Comparison of ENCODE assay signal across 22 mouse cellular contexts in the genomic region with DNA sequence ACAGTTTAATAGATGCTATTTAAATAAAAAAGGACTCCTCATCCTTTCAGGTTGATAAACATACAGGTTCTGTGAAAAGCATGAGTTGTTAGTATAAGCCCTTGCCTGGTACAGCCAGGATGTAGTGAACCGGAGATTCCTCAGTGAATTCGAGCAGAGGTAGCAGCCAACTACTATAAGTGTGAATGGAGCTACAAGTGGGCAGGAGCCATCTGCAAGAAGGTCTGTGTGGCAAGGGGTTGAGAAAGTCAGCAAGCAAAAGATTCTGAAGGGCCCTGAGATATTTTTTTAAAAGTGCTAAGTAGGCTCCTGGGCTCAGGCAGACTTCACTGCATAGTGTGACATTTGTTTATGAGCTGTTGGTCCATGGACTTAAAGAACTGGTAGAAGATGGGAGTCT.
DNase-seq lines count a peak whose midpoint lies in the region; ATAC-seq and TF ChIP-seq lines count a peak whose summit lies in the region.
"Had no signal": no experiment of that assay in that cellular context is flagged by ENCODE, and none has a peak within 500 bp of the region (broad histone marks: within the 10 kb centered on the region; RNA-seq: fewer than 3 reads in every experiment).

No protein-coding gene starts in this region.

- no peak overlapping the region for H3K27ac ChIP-seq in heart, embryonic 12.5 days (ENCODE audit: poor library complexity, severe bottlenecking)
- peak overlapping the region; percentile 96 for H3K27ac ChIP-seq in MEL (ENCODE audit: control insufficient read depth, low read depth, low read length)
- peak overlapping the region; percentile 95 for H3K27ac ChIP-seq in liver, embryonic 16.5 days (ENCODE audit: low read length)
- H3K27ac ChIP-seq in left cerebral cortex, adult 2 months, result no peak overlapping the region
- H3K27ac ChIP-seq: forebrain, embryonic 12.5 days; hindbrain, embryonic 12.5 days; kidney, embryonic 15.5 days; limb, embryonic 12.5 days had no signal

- TF ChIP-seq POLR2A in MEL (IDR thresholded peaks at IDR 0.05; ENCODE audit: control insufficient read depth in 1 of 2, insufficient read depth in 1 of 2, low read depth in 1 of 2, low read length in 2 of 2, poor library complexity in 1 of 2), result no peak

- intact Hi-C loops in left cerebral cortex, adult 2 months (cut with DNase I), result no loop called here

- no peak for ATAC-seq in heart, embryonic 12.5 days (ENCODE audit: insufficient number of reproducible peaks, low FRiP score)
- ATAC-seq in liver, embryonic 16.5 days (ENCODE audit: low read depth), result no peak

- no peak overlapping the region for H3K4me3 ChIP-seq in heart, embryonic 12.5 days
- H3K4me3 ChIP-seq in MEL (ENCODE audit: control insufficient read depth in 1 of 2, insufficient read depth in 1 of 2, low read depth in 2 of 2, low read length in 2 of 2), result no peak overlapping the region
- peak overlapping the region; percentile 18 for H3K4me3 ChIP-seq in liver, embryonic 16.5 days (ENCODE audit: low read depth, low read length)
- no peak overlapping the region for H3K4me3 ChIP-seq in left cerebral cortex, adult 2 months
- H3K4me3 ChIP-seq: forebrain, embryonic 12.5 days; hindbrain, embryonic 12.5 days; kidney, embryonic 15.5 days; limb, embryonic 12.5 days; megakaryocyte, embryonic 14.5 days had no signal

- H3K79me2 ChIP-seq in MEL (ENCODE audit: control insufficient read depth, insufficient read depth, low read length, poor library complexity), result no peaks in the 10 kb centered on the region

- 86% methylated on average over 2 of the region's 2 CpGs for WGBS in heart, embryonic 12.5 days
- 80% methylated on average over 2 of the region's 2 CpGs for WGBS in liver, embryonic 16.5 days (ENCODE audit: insufficient replicate concordance)

- no peak overlapping the region for H3K9ac ChIP-seq in heart, embryonic 12.5 days
- peak overlapping the region; percentile 27; the same call in 1 of the 2 replicates for H3K9ac ChIP-seq in MEL (ENCODE audit: control insufficient read depth, low read depth, low read length, poor library complexity, severe bottlenecking)
- peak overlapping the region; percentile 28 for H3K9ac ChIP-seq in liver, embryonic 16.5 days (ENCODE audit: low read depth, low read length)
- H3K9ac ChIP-seq: forebrain, embryonic 12.5 days; hindbrain, embryonic 12.5 days; kidney, embryonic 15.5 days; limb, embryonic 12.5 days had no signal

- peaks cover 28% of the 10 kb centered on the region for H3K4me1 ChIP-seq in heart, embryonic 12.5 days (replicated peaks)
- peaks cover 32 to 42% of the 10 kb centered on the region in 2 experiments for H3K4me1 ChIP-seq in MEL (ENCODE audit: control insufficient read depth in 1 of 2, insufficient read depth in 2 of 2, low read length in 2 of 2)
- H3K4me1 ChIP-seq in liver, embryonic 16.5 days (ENCODE audit: control insufficient read depth, low read depth, low read length), result peaks cover 55% of the 10 kb centered on the region
- H3K4me1 ChIP-seq: forebrain, embryonic 12.5 days; hindbrain, embryonic 12.5 days; limb, embryonic 12.5 days had no signal

- no peak for TF ChIP-seq CTCF in MEL (IDR thresholded peaks at IDR 0.05 in 2 of 3, conservative IDR thresholded peaks at IDR 0.05 in 1 of 3; ENCODE audit: control insufficient read depth in 1 of 3, insufficient read depth in 1 of 3, low read depth in 2 of 3, low read length in 3 of 3, poor library complexity in 1 of 3, severe bottlenecking in 1 of 3)
- no peak for TF ChIP-seq CTCF in left cerebral cortex, adult 2 months (IDR thresholded peaks at IDR 0.05)

- no peaks in the 10 kb centered on the region for H3K9me3 ChIP-seq in heart, embryonic 12.5 days (replicated peaks)
- no peaks in the 10 kb centered on the region for H3K9me3 ChIP-seq in MEL (replicated peaks; ENCODE audit: insufficient read depth, low read length)
- no peaks in the 10 kb centered on the region for H3K9me3 ChIP-seq in liver, embryonic 16.5 days (replicated peaks; ENCODE audit: control insufficient read depth, low read length)
- H3K9me3 ChIP-seq: forebrain, embryonic 12.5 days; G1E; hindbrain, embryonic 12.5 days; kidney, embryonic 15.5 days; limb, embryonic 12.5 days; megakaryocyte, embryonic 14.5 days had no signal

- DNase-seq in heart, adult 8-10 months (ENCODE audit: low spot score), result no peak
- DNase-seq in MEL (ENCODE audit: low read depth, low spot score) (no peak), liver (peak; percentile 11)
- no peak for DNase-seq in left cerebral cortex, adult 2 months (ENCODE audit: extremely low spot score in 1 of 2, low spot score in 2 of 2)
- DNase-seq in cerebellum, postnatal 36 days, result no peak
- DNase-seq: adrenal gland, adult 2 months; cerebellum, adult 11-12 months; gastrocnemius, postnatal 36 days; kidney, adult 11 months; layer of hippocampus, postnatal 36 days; lung, adult 2 months; right cerebral cortex, postnatal 14 days; thymus, adult 18-20 months had no signal

- peaks cover 21% of the 10 kb centered on the region for H3K36me3 ChIP-seq in heart, embryonic 12.5 days
- H3K36me3 ChIP-seq in MEL (ENCODE audit: control insufficient read depth in 1 of 2, insufficient read depth in 2 of 2, low read length in 2 of 2), result peaks cover 19 to 41% of the 10 kb centered on the region in 2 experiments
- peaks cover 15% of the 10 kb centered on the region for H3K36me3 ChIP-seq in liver, embryonic 16.5 days (ENCODE audit: control insufficient read depth, insufficient read depth)

- no peaks in the 10 kb centered on the region for H3K27me3 ChIP-seq in heart, embryonic 12.5 days (replicated peaks)
- H3K27me3 ChIP-seq in MEL (ENCODE audit: control insufficient read depth in 1 of 2, insufficient read depth in 2 of 2, low read length in 2 of 2), result no peaks in the 10 kb centered on the region
- no peaks in the 10 kb centered on the region for H3K27me3 ChIP-seq in liver, embryonic 16.5 days (ENCODE audit: control insufficient read depth, insufficient read depth, low read depth, low read length)
- H3K27me3 ChIP-seq: CH12.LX; forebrain, embryonic 12.5 days; hindbrain, embryonic 12.5 days; kidney, embryonic 15.5 days; limb, embryonic 12.5 days; megakaryocyte, embryonic 14.5 days had no signal

- peak overlapping the region; percentile 18; the same call in 1 of the 2 replicates for H3K4me2 ChIP-seq in heart, embryonic 12.5 days
- H3K4me2 ChIP-seq in liver, embryonic 16.5 days (ENCODE audit: low read depth, low read length), result peak overlapping the region; percentile 54
- H3K4me2 ChIP-seq: forebrain, embryonic 12.5 days; hindbrain, embryonic 12.5 days; kidney, embryonic 15.5 days; limb, embryonic 12.5 days had no signal

- no peak for TF ChIP-seq EP300 in MEL (IDR thresholded peaks at IDR 0.05; ENCODE audit: low read depth in 1 of 2, low read length in 2 of 2)

- TF ChIP-seq RAD21 in MEL (IDR thresholded peaks at IDR 0.05; ENCODE audit: low read depth, low read length), result no peak

TF ChIP-seq in MEL, 35 proteins besides CTCF, POLR2A, EP300 and RAD21:
- TF ChIP-seq MXI1 (IDR thresholded peaks at IDR 0.05; ENCODE audit: low read depth, low read length), result no peak
- no peak for TF ChIP-seq ZKSCAN1 (IDR thresholded peaks at IDR 0.05; ENCODE audit: low read depth, low read length)
- no peak for TF ChIP-seq USF2 (IDR thresholded peaks at IDR 0.05; ENCODE audit: borderline replicate concordance in 1 of 2, insufficient read depth in 1 of 2, low read depth in 1 of 2, low read length in 2 of 2)
- no peak for TF ChIP-seq TBP (IDR thresholded peaks at IDR 0.05; ENCODE audit: low read depth, low read length)
- TF ChIP-seq GABPA (IDR thresholded peaks at IDR 0.05; ENCODE audit: low read depth, low read length), result no peak
- no peak for TF ChIP-seq ZNF384 (IDR thresholded peaks at IDR 0.05; ENCODE audit: low read depth, low read length)
- no peak for TF ChIP-seq ETS1 (IDR thresholded peaks at IDR 0.05; ENCODE audit: low read depth, low read length)
- TF ChIP-seq TCF12 (IDR thresholded peaks at IDR 0.05; ENCODE audit: low read depth, low read length), result no peak
- TF ChIP-seq POLR2AphosphoS2 (IDR thresholded peaks at IDR 0.05; ENCODE audit: low read length), result no peak
- TF ChIP-seq MAX (IDR thresholded peaks at IDR 0.05; ENCODE audit: low read length), result no peak
- TF ChIP-seq MYC (IDR thresholded peaks at IDR 0.05; ENCODE audit: low read depth, low read length), result no peak
- TF ChIP-seq BHLHE40 (IDR thresholded peaks at IDR 0.05; ENCODE audit: borderline replicate concordance, low read depth, low read length), result no peak

Comparison
In these comparisons a context has a peak if more than half of its experiments do, and no peak if none do; other contexts are left out.
1. H3K27ac ChIP-seq: peak in MEL (single experiment) and liver, embryonic 16.5 days (single experiment); none in heart, embryonic 12.5 days (single experiment) and left cerebral cortex, adult 2 months (single experiment).